In the genomic region with DNA sequence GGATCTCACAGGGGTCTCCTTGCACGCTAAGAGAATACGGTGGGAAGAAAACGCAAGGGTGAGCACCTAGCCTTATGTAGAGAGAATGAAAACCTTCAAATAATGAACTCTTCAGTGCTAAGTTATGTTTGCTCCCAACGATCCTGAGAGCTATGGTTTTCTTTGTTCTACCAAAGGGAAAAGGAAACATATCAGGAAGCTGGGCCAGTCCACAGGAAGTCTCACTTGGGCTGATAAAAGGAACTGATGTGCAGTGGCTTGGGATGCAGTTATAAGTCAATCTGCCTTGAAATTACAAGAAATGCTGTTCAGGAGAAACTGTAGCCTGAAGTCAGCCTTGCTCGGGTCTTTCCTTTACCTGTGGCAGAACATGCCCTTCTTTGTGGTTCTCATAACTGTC, we compare ENCODE assay signal across 14 mouse cellular contexts. TPM values are rescaled to one million over a fixed set of nuclear protein-coding genes. Genes with fewer than 3 reads are reported as not detected.
DNase-seq lines count a peak whose midpoint lies in the region; ATAC-seq and TF ChIP-seq lines count a peak whose summit lies in the region.
"Had no signal": no experiment of that assay in that cellular context is flagged by ENCODE, and none has a peak within 500 bp of the region (broad histone marks: within the 10 kb centered on the region; RNA-seq: fewer than 3 reads in every experiment).

No protein-coding gene starts in this region.

- H3K79me2 ChIP-seq in liver, adult 2 months (ENCODE audit: control insufficient read depth, insufficient read depth, low read length) = peaks cover 3% of the 10 kb centered on the region; the same call in 1 of the 2 replicates

- ATAC-seq in heart, embryonic 15.5 days (replicated peaks; ENCODE audit: insufficient number of reproducible peaks, insufficient read depth, low FRiP score, low read depth) = no peak
- no peak for ATAC-seq in liver, embryonic 11.5 days (replicated peaks; ENCODE audit: low FRiP score)
- no peak for ATAC-seq in erythroblast, adult 5-6 weeks (replicated peaks; ENCODE audit: low FRiP score, poor library complexity, severe bottlenecking)

- peak; percentile 44 to 65 for DNase-seq in heart, adult 18-20 months
- no peak for DNase-seq in heart, postnatal 25 days (ENCODE audit: low spot score)
- DNase-seq in liver, adult 2 months (ENCODE audit: extremely low read depth, low read depth, low spot score) = no peak
- no peak for DNase-seq in liver
- peak; percentile 32 for DNase-seq in liver, embryonic 11.5 days (ENCODE audit: low spot score)
- no peak for DNase-seq in urinary bladder, postnatal 36 days (ENCODE audit: low spot score in 2 of 2)
- DNase-seq: adrenal gland, postnatal 10 days; thymus, postnatal 25 days had no signal

- H3K4me1 ChIP-seq in liver, adult 2 months (ENCODE audit: control insufficient read depth, insufficient read depth, low read length) = peaks cover 2% of the 10 kb centered on the region; the same call in 1 of the 2 replicates
- H3K4me1 ChIP-seq in heart, embryonic 15.5 days (replicated peaks) = no peaks in the 10 kb centered on the region
- H3K4me1 ChIP-seq in liver, embryonic 11.5 days (replicated peaks; ENCODE audit: control insufficient read depth, insufficient read depth, low read length) = peaks cover 11% of the 10 kb centered on the region
- H3K4me1 ChIP-seq: midbrain, embryonic 10.5 days had no signal

- H3K36me3 ChIP-seq in liver, adult 2 months (ENCODE audit: control insufficient read depth, insufficient read depth, low read length) = no peaks in the 10 kb centered on the region
- no peaks in the 10 kb centered on the region for H3K36me3 ChIP-seq in heart, embryonic 15.5 days
- H3K36me3 ChIP-seq in liver, embryonic 11.5 days (ENCODE audit: control insufficient read depth, insufficient read depth, low read length) = no peaks in the 10 kb centered on the region
- H3K36me3 ChIP-seq: midbrain, embryonic 10.5 days had no signal

- no peaks in the 10 kb centered on the region for H3K9me3 ChIP-seq in heart, embryonic 15.5 days (replicated peaks)
- no peaks in the 10 kb centered on the region for H3K9me3 ChIP-seq in liver, embryonic 11.5 days (ENCODE audit: control insufficient read depth, low read length)
- H3K9me3 ChIP-seq: limb, embryonic 13.5 days; midbrain, embryonic 10.5 days had no signal

- H3K9ac ChIP-seq in liver, adult 2 months (ENCODE audit: low read depth, low read length) = no peak overlapping the region
- H3K9ac ChIP-seq in heart, embryonic 15.5 days = no peak overlapping the region
- H3K9ac ChIP-seq in liver, embryonic 11.5 days (ENCODE audit: low read depth, low read length) = no peak overlapping the region
- H3K9ac ChIP-seq: limb, embryonic 13.5 days had no signal

- WGBS in liver, adult 2 months = 72% methylated on average over 5 of the region's 5 CpGs
- WGBS in heart, embryonic 15.5 days = 67% methylated on average over 5 of the region's 5 CpGs
- WGBS in liver, embryonic 11.5 days = 50% methylated on average over 5 of the region's 5 CpGs

- H3K27ac ChIP-seq in liver, adult 2 months (replicated peaks; ENCODE audit: insufficient read depth, low read depth, low read length) = peak overlapping the region; percentile 47; the same call in 1 of the 2 replicates
- peak overlapping the region; percentile 66 for H3K27ac ChIP-seq in heart, embryonic 15.5 days
- no peak overlapping the region for H3K27ac ChIP-seq in liver, embryonic 11.5 days (ENCODE audit: low read depth, low read length)
- H3K27ac ChIP-seq: left cerebral cortex, adult 2 months; midbrain, embryonic 10.5 days had no signal

- H3K4me2 ChIP-seq in heart, embryonic 15.5 days = no peak overlapping the region
- H3K4me2 ChIP-seq in liver, embryonic 11.5 days = peak overlapping the region; percentile 18; the same call in 1 of the 2 replicates
- H3K4me2 ChIP-seq: limb, embryonic 13.5 days had no signal

- no peak overlapping the region for H3K4me3 ChIP-seq in liver, adult 2 months (ENCODE audit: insufficient read depth, low read depth, low read length)
- H3K4me3 ChIP-seq in heart, embryonic 15.5 days = no peak overlapping the region
- no peak overlapping the region for H3K4me3 ChIP-seq in liver, embryonic 11.5 days (ENCODE audit: low read depth, low read length)
- H3K4me3 ChIP-seq: left cerebral cortex, adult 2 months; limb, embryonic 13.5 days; midbrain, embryonic 10.5 days; myocyte had no signal

- TF ChIP-seq POLR2A in liver, adult 2 months (IDR thresholded peaks at IDR 0.05; ENCODE audit: extremely low read depth, insufficient read depth, low read length) = no peak

- no peaks in the 10 kb centered on the region for H3K27me3 ChIP-seq in liver, adult 2 months (ENCODE audit: control insufficient read depth, insufficient read depth, low read length)
- H3K27me3 ChIP-seq in heart, embryonic 15.5 days = no peaks in the 10 kb centered on the region
- no peaks in the 10 kb centered on the region for H3K27me3 ChIP-seq in liver, embryonic 11.5 days (replicated peaks; ENCODE audit: control insufficient read depth, insufficient read depth, low read length)
- H3K27me3 ChIP-seq: limb, embryonic 13.5 days had no signal

- intact Hi-C loops in heart, postnatal 25 days (cut with DNase I) = no loop called here

- no peak for TF ChIP-seq CTCF in liver, adult 2 months (IDR thresholded peaks at IDR 0.05; ENCODE audit: low read depth, low read length)

RNA-seq across cellular contexts. Expression of gene Fli1, which starts 13.1 kb away (rescaled TPM):
- total RNA-seq in heart, adult 18-20 months (2021) = 10 to 100 TPM; 17.1 to 19.3 TPM
- total RNA-seq in heart, postnatal 25 days (2021) = 10 to 100 TPM; 26.4 to 28.2 TPM
- total RNA-seq in liver, adult 2 months (2014; rRNA removed) = 3.0 and 4.2 TPM in 2 replicates
- 1.1 and 1.6 TPM in 2 replicates for polyA plus RNA-seq in liver, adult 2 months (2012; rRNA removed)
- 20.6 and 21.8 TPM in 2 replicates for polyA plus RNA-seq in heart, embryonic 15.5 days (2015; fragmentation: Nextera tagmentation; extraction: Ambion mirVana)
- polyA plus RNA-seq in liver, embryonic 11.5 days (2014; fragmentation: Nextera tagmentation; extraction: Ambion mirVana) = 23.1 and 24.3 TPM in 2 replicates
- total RNA-seq in erythroblast, adult 5-6 weeks (2015; ENCODE audit: low replicate concordance) = 27.3 and 30.5 TPM in 2 replicates
- 21.7 and 26.2 TPM in 2 replicates for total RNA-seq in erythroblast, adult 5-6 weeks (2017; ENCODE audit: low replicate concordance)
- polyA plus RNA-seq: myocyte had no signal

Comparison
In these comparisons a context has a peak if more than half of its experiments do, and no peak if none do; other contexts are left out.
1. DNase-seq: peak in heart, adult 18-20 months (2 of 2) and liver, embryonic 11.5 days (single experiment); none in heart, postnatal 25 days (single experiment), liver, adult 2 months (single experiment), liver (single experiment) and urinary bladder, postnatal 36 days (0 of 2).